Mouse (Mus musculus) liver, embryonic 14.5 days (tissue): Measurements from ENCODE around the gene Xylt1.

ENCODE experiments used
- CTCF ChIP-seq: IDR thresholded peaks from 2 replicates; pipeline ENCODE4 v1.5.1; 2016; ENCODE audit warnings: antibody characterized with exemption, low read depth, control low read depth
- EP300 ChIP-seq: IDR thresholded peaks from 2 replicates; pipeline ENCODE4 v1.6.1; 2016; ENCODE audit warnings: antibody characterized with exemption, low read depth

- TF ChIP-seq CTCF (no peak), EP300 (no peak)
Measured at GRCm38 (mm10) chr7:117571713-117572112, 190.9 kb downstream of the Xylt1 start.
